Comparison of ENCODE assay signal across 12 mouse cellular contexts in genomic region chr17:93306121-93306520, GRCm38 (mm10).
A peak's percentile ranks its signal among the peaks of the same experiment; 100 is the strongest.
DNase-seq lines count a peak whose midpoint lies in the region; ATAC-seq and TF ChIP-seq lines count a peak whose summit lies in the region.
"Had no signal": no experiment of that assay in that cellular context is flagged by ENCODE, and none has a peak within 500 bp of the region (broad histone marks: within the 10 kb centered on the region; RNA-seq: fewer than 3 reads in every experiment).

No protein-coding gene starts in this region.

- TF ChIP-seq POLR2A in brain, embryonic 14.5 days (IDR thresholded peaks at IDR 0.05; ENCODE audit: borderline replicate concordance, extremely low read depth, insufficient read depth, insufficient read length, poor library complexity, severe bottlenecking) = no peak

- no peaks in the 10 kb centered on the region for H3K4me1 ChIP-seq in intestine, postnatal 0 days (replicated peaks; ENCODE audit: control insufficient read depth, insufficient read depth, low read length)
- no peaks in the 10 kb centered on the region for H3K4me1 ChIP-seq in intestine, embryonic 16.5 days (ENCODE audit: control insufficient read depth, insufficient read depth, low read length)
- no peaks in the 10 kb centered on the region for H3K4me1 ChIP-seq in midbrain, embryonic 10.5 days
- no peaks in the 10 kb centered on the region for H3K4me1 ChIP-seq in midbrain, embryonic 16.5 days (ENCODE audit: control insufficient read depth, insufficient read depth, low read length)
- H3K4me1 ChIP-seq: liver, embryonic 13.5 days; megakaryocyte, embryonic 14.5 days had no signal

- no peak overlapping the region for H3K27ac ChIP-seq in intestine, postnatal 0 days (ENCODE audit: low read depth, low read length)
- no peak overlapping the region for H3K27ac ChIP-seq in intestine, embryonic 16.5 days (ENCODE audit: low read length)
- no peak overlapping the region for H3K27ac ChIP-seq in midbrain, embryonic 10.5 days (replicated peaks)
- H3K27ac ChIP-seq in midbrain, embryonic 16.5 days (ENCODE audit: low read length) = no peak overlapping the region
- H3K27ac ChIP-seq: liver, embryonic 13.5 days had no signal

- WGBS in intestine, postnatal 0 days = 11% methylated on average over 1 of the region's 1 CpGs
- 0% methylated on average over 1 of the region's 1 CpGs for WGBS in intestine, embryonic 16.5 days
- 11% methylated on average over 1 of the region's 1 CpGs for whole genome bisulfite sequencing in midbrain, embryonic 10.5 days
- WGBS in midbrain, embryonic 16.5 days = 11% methylated on average over 1 of the region's 1 CpGs

- H3K9me3 ChIP-seq in intestine, postnatal 0 days (ENCODE audit: control insufficient read depth) = no peaks in the 10 kb centered on the region
- H3K9me3 ChIP-seq in intestine, embryonic 16.5 days (ENCODE audit: control insufficient read depth, low read length) = no peaks in the 10 kb centered on the region
- H3K9me3 ChIP-seq in midbrain, embryonic 10.5 days (replicated peaks) = no peaks in the 10 kb centered on the region
- H3K9me3 ChIP-seq in midbrain, embryonic 16.5 days (replicated peaks; ENCODE audit: control insufficient read depth, low read length, poor library complexity, severe bottlenecking) = no peaks in the 10 kb centered on the region
- H3K9me3 ChIP-seq: liver, embryonic 13.5 days; megakaryocyte, embryonic 14.5 days had no signal

- TF ChIP-seq CTCF in intestine, postnatal 0 days (IDR thresholded peaks at IDR 0.05; ENCODE audit: low read depth) = peak; percentile 10; the same call in 1 of the 2 replicates
- 0 out of 2 replicates have a peak, but pooled peaks have one; percentile 9 for TF ChIP-seq CTCF in brain, embryonic 14.5 days (IDR thresholded peaks at IDR 0.05; ENCODE audit: borderline replicate concordance, extremely low read depth, insufficient read depth, insufficient read length)

- no peak overlapping the region for H3K4me2 ChIP-seq in intestine, postnatal 0 days (replicated peaks; ENCODE audit: low read depth)
- no peak overlapping the region for H3K4me2 ChIP-seq in intestine, embryonic 16.5 days (ENCODE audit: low read depth, low read length)
- H3K4me2 ChIP-seq in midbrain, embryonic 16.5 days (ENCODE audit: low read length) = no peak overlapping the region
- H3K4me2 ChIP-seq: liver, embryonic 13.5 days had no signal

- no peaks in the 10 kb centered on the region for H3K36me3 ChIP-seq in intestine, postnatal 0 days (ENCODE audit: control insufficient read depth, insufficient read depth)
- no peaks in the 10 kb centered on the region for H3K36me3 ChIP-seq in intestine, embryonic 16.5 days (ENCODE audit: control insufficient read depth, insufficient read depth, low read length)
- H3K36me3 ChIP-seq in midbrain, embryonic 10.5 days = no peaks in the 10 kb centered on the region
- H3K36me3 ChIP-seq in midbrain, embryonic 16.5 days (ENCODE audit: control insufficient read depth, insufficient read depth, low read length) = no peaks in the 10 kb centered on the region
- H3K36me3 ChIP-seq: G1E; liver, embryonic 13.5 days had no signal

- peak; percentile 13 for DNase-seq in midbrain, embryonic 10.5 days (ENCODE audit: low spot score)
- DNase-seq in WW6 (ENCODE audit: low read depth, low spot score) = peak; percentile 33
- DNase-seq in brain, embryonic 14.5 days (ENCODE audit: low read depth) = no peak
- DNase-seq in gastrocnemius, adult 8-10 months (ENCODE audit: low spot score in 2 of 2) = no peak
- DNase-seq: kidney, adult 18-20 months; liver, embryonic 13.5 days had no signal

- H3K4me3 ChIP-seq in intestine, postnatal 0 days (ENCODE audit: low read depth, low read length) = no peak overlapping the region
- no peak overlapping the region for H3K4me3 ChIP-seq in intestine, embryonic 16.5 days (ENCODE audit: low read length)
- H3K4me3 ChIP-seq in midbrain, embryonic 10.5 days = no peak overlapping the region
- no peak overlapping the region for H3K4me3 ChIP-seq in midbrain, embryonic 16.5 days (ENCODE audit: low read depth, low read length)
- H3K4me3 ChIP-seq: liver, embryonic 13.5 days; megakaryocyte, embryonic 14.5 days had no signal

- ATAC-seq in intestine, postnatal 0 days = no peak
- ATAC-seq in intestine, embryonic 16.5 days = no peak
- no peak for ATAC-seq in midbrain, embryonic 16.5 days
- ATAC-seq: activated CD4-positive, CD25-positive, alpha-beta regulatory T cell, adult 4 months had no signal

- no peak overlapping the region for H3K9ac ChIP-seq in intestine, postnatal 0 days (ENCODE audit: low read depth, low read length)
- H3K9ac ChIP-seq in intestine, embryonic 16.5 days (ENCODE audit: low read depth, low read length) = no peak overlapping the region
- H3K9ac ChIP-seq in midbrain, embryonic 16.5 days (ENCODE audit: low read depth, low read length) = no peak overlapping the region
- H3K9ac ChIP-seq: liver, embryonic 13.5 days had no signal

- no peaks in the 10 kb centered on the region for H3K27me3 ChIP-seq in intestine, postnatal 0 days (replicated peaks; ENCODE audit: control insufficient read depth, insufficient read depth, low read length)
- no peaks in the 10 kb centered on the region for H3K27me3 ChIP-seq in intestine, embryonic 16.5 days (replicated peaks; ENCODE audit: control insufficient read depth, insufficient read depth, low read length)
- H3K27me3 ChIP-seq in midbrain, embryonic 10.5 days (ENCODE audit: low read depth, poor library complexity, severe bottlenecking) = peaks cover 20% of the 10 kb centered on the region
- no peaks in the 10 kb centered on the region for H3K27me3 ChIP-seq in midbrain, embryonic 16.5 days (ENCODE audit: control insufficient read depth, insufficient read depth, low read depth, low read length)
- H3K27me3 ChIP-seq: liver, embryonic 13.5 days; megakaryocyte, embryonic 14.5 days had no signal

Comparison
In these comparisons a context has a peak if more than half of its experiments do, and no peak if none do; other contexts are left out.
1. DNase-seq: peak in midbrain, embryonic 10.5 days (single experiment) and WW6 (single experiment); none in brain, embryonic 14.5 days (single experiment) and gastrocnemius, adult 8-10 months (0 of 2).